Comparison of ENCODE assay signal across 21 mouse cellular contexts in genomic region chr6:116283280-116283679, GRCm38 (mm10).
"Had no signal": no experiment of that assay in that cellular context is flagged by ENCODE, and none has a peak within 500 bp of the region (broad histone marks: within the 10 kb centered on the region; RNA-seq: fewer than 3 reads in every experiment).

No protein-coding gene starts in this region.

- DNase-seq: forebrain, postnatal 0 days; gastrocnemius, postnatal 14 days; gastrocnemius, postnatal 36 days; heart, adult 2 months; heart, postnatal 10 days; kidney, postnatal 14 days had no signal

- H3K36me3 ChIP-seq: intestine, embryonic 15.5 days; limb, embryonic 12.5 days had no signal

- H3K9ac ChIP-seq: forebrain, postnatal 0 days; hindbrain, embryonic 12.5 days; hindbrain, embryonic 14.5 days; intestine, embryonic 15.5 days; limb, embryonic 12.5 days; liver, embryonic 13.5 days; liver, embryonic 15.5 days; liver, postnatal 0 days had no signal

- H3K9me3 ChIP-seq: hindbrain, embryonic 12.5 days; intestine, embryonic 15.5 days; limb, embryonic 10.5 days; limb, embryonic 12.5 days; liver, embryonic 13.5 days; liver, embryonic 15.5 days had no signal

- H3K27me3 ChIP-seq: hindbrain, embryonic 12.5 days; intestine, embryonic 15.5 days; limb, embryonic 12.5 days; liver, embryonic 13.5 days; liver, embryonic 15.5 days had no signal

- ATAC-seq: forebrain, postnatal 0 days; hindbrain, embryonic 16.5 days; inflammation-experienced regulatory T-cells, adult 6 months; intestine, embryonic 15.5 days; intestine, postnatal 0 days; liver, postnatal 0 days had no signal

- H3K4me1 ChIP-seq: hindbrain, embryonic 12.5 days; intestine, embryonic 15.5 days; limb, embryonic 12.5 days had no signal

- H3K4me3 ChIP-seq: heart, adult 2 months; hindbrain, embryonic 12.5 days; intestine, embryonic 15.5 days; layer of hippocampus, adult 2 months; left cerebral cortex, adult 2 months; limb, embryonic 10.5 days; limb, embryonic 12.5 days; liver, embryonic 13.5 days; liver, embryonic 15.5 days had no signal

- H3K27ac ChIP-seq: heart, adult 2 months; hindbrain, embryonic 12.5 days; hindbrain, embryonic 14.5 days; intestine, embryonic 15.5 days; layer of hippocampus, adult 2 months; left cerebral cortex, adult 2 months; limb, embryonic 10.5 days; limb, embryonic 12.5 days; liver, embryonic 13.5 days; liver, embryonic 15.5 days had no signal

- H3K4me2 ChIP-seq: heart, embryonic 11.5 days; hindbrain, embryonic 12.5 days; hindbrain, embryonic 14.5 days; intestine, embryonic 15.5 days; limb, embryonic 12.5 days; liver, embryonic 11.5 days; liver, embryonic 13.5 days; liver, embryonic 15.5 days had no signal
